Mouse (Mus musculus) limb, embryonic 14.5 days (tissue): ENCODE data around the gene Ralgapb. TPM values are rescaled to one million over a fixed set of nuclear protein-coding genes. Genes with fewer than 3 reads are reported as not detected.

Source experiments
- ATAC-seq: fragments of 200-750 bp; cut with Nextera tagmentation; 2 replicates; pipeline ENCODE4 v1.8.0; 2017; ENCODE audit warnings: low read depth, moderate number of reproducible peaks, moderate TSS enrichment; ENCODE audit not compliant: low FRiP score
- DNase-seq: peaks from one replicate; pipeline ENCODE4 v3.0.0-alpha.2; 2015; ENCODE audit warnings: low spot score
- H3K27ac ChIP-seq: fragments of 300-500 bp; sonication (generic); replicated peaks from 2 replicates; pipeline ENCODE4 v1.5.1; 2014; ENCODE audit warnings: low read depth, mild to moderate bottlenecking, low read length, moderate library complexity, mixed read lengths
- H3K27me3 ChIP-seq: fragments of 300-500 bp; sonication (generic); 2 replicates; pipeline ENCODE4 v1.6.1; 2014; ENCODE audit warnings: low read length, mixed read lengths; ENCODE audit not compliant: control insufficient read depth, insufficient read depth
- H3K36me3 ChIP-seq: fragments of 300-500 bp; sonication (generic); 2 replicates; pipeline ENCODE4 v1.6.1; 2014; ENCODE audit warnings: mild to moderate bottlenecking, low read length, moderate library complexity, mixed read lengths; ENCODE audit not compliant: control insufficient read depth, insufficient read depth
- H3K4me1 ChIP-seq: fragments of 300-500 bp; sonication (generic); 2 replicates; pipeline ENCODE4 v1.6.1; 2014; ENCODE audit warnings: antibody characterized with exemption, low read length, mixed read lengths; ENCODE audit not compliant: control insufficient read depth, insufficient read depth
- H3K4me2 ChIP-seq: fragments of 300-500 bp; sonication (generic); replicated peaks from 2 replicates; pipeline ENCODE4 v1.6.1; 2014; ENCODE audit warnings: low read depth, mild to moderate bottlenecking, low read length, moderate library complexity; ENCODE audit not compliant: severe bottlenecking
- H3K4me3 ChIP-seq: fragments of 300-500 bp; sonication (generic); replicated peaks from 2 replicates; pipeline ENCODE4 v1.5.1; 2014; ENCODE audit warnings: low read length
- H3K9ac ChIP-seq: fragments of 300-500 bp; sonication (generic); 2 replicates; pipeline ENCODE4 v1.6.1; 2014; ENCODE audit warnings: mild to moderate bottlenecking, low read depth, low read length, moderate library complexity; ENCODE audit not compliant: severe bottlenecking
- H3K9me3 ChIP-seq: fragments of 300-500 bp; sonication (generic); 2 replicates; pipeline ENCODE4 v1.6.1; 2016; ENCODE audit warnings: low read length; ENCODE audit not compliant: control insufficient read depth
- POLR2A ChIP-seq: fragments of 200-500 bp; IDR thresholded peaks from 2 replicates; pipeline ENCODE4 v1.8.0; 2012; ENCODE audit warnings: inconsistent platforms, mild to moderate bottlenecking, moderate library complexity, borderline replicate concordance; ENCODE audit not compliant: insufficient read depth, insufficient read length; ENCODE audit errors: extremely low read depth
- WGBS: fragments of 180-500 bp; shearing (Covaris S2); extraction: QIAGEN DNeasy Blood & Tissue Kit; methylation state at CpG from one replicate; pipeline ENCODE4 v1.1.7; 2014; 5-methylcytosine and 5-hydroxymethylcytosine counted together
- polyA plus RNA-seq, 2 experiments: library from polyadenylated mRNA; depleted of rRNA in 1 of 2; stranded (reverse) in 1 of 2; unstranded in 1 of 2; fragments of >200 nt; fragmentation: Nextera tagmentation in 1 of 2; extraction: Ambion mirVana in 1 of 2; gene quantifications; 2 replicates each; pipeline versions ENCODE4 v1.2.1 to v1.2.3; 2012 to 2014

The Ralgapb gene
- polyA plus RNA-seq, 2 experiments: 20.1 to 20.2 TPM

DNA sequence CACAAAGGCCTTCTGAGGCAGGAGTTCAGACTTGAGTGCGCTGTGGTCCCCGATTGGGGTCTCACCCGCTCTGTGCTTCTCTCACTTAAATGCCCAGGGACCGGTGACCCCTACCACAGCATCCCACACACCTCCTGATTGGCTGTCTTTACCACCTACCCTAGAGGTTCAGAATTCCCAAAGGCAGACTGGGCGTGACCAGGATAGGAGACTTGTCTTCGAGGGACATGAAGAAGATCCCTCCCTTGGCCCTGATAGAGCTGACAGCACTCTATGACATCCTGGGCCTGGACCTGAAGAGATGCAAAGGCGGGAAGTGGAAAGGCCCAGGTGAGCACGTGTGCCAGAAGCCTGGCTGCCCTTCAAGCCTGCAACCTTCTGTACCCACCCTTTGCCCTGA, 124.9 kb downstream of the Ralgapb start:
- TF ChIP-seq POLR2A: no peak
- H3K27ac ChIP-seq: no peak overlapping the region
- H3K36me3 ChIP-seq: no peaks in the 10 kb centered on the region
- no peaks in the 10 kb centered on the region for H3K27me3 ChIP-seq
- H3K4me3 ChIP-seq: no peak overlapping the region
- no peaks in the 10 kb centered on the region for H3K4me1 ChIP-seq
- H3K9ac ChIP-seq: no peak overlapping the region
- no peak overlapping the region for H3K4me2 ChIP-seq
- 77% methylated on average over 8 of the region's 8 CpGs for WGBS
- DNase-seq (no peak), ATAC-seq (no peak)
- no peaks in the 10 kb centered on the region for H3K9me3 ChIP-seq

DNA sequence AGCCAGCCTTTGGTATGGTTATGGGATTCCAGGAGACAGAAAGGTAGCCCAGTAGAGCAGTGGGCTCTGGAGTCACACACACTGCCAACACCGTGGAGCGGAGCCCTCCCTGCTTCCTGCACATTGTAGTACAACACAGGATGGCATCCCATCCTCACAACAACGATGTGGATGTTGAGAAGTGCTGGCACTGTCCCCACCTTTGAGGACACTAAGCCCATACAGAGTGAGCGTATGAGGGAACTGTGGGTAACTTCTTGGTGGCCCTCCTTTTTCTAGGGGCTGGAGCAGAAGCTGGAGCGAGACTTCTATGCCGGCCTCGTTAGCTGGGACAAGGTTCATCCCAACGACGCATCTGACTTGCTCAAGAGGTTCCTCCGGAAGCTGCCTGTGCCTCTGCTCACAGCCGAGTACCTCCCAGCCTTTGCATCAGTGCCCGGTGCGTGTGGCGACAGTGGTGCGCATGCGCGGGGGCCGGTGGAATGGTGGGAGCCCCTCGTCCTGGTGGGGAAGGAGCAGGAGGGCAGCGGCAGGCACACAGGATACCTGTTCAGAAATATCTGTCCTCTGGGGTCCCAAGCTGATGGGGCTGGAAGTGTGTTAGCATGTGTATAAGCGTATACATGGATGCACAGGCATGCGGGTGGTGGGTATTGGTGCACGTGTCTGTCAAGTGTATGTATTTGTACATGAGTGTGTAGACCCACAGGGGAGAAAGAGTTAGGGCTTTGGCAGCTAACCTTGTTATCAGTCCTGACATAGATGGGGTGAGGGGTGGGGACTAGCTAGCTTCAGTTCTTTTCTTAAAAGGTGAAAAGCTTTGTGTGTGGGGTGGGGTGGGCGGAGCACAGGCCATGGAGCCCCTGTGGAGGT, 130.0 kb downstream of the Ralgapb start:
- Histone ChIP-seq H3K27me3 (no peaks in the 10 kb centered on the region), H3K9ac (peak overlapping the region; percentile 25; the same call in 1 of the 2 replicates), H3K4me3 (no peak overlapping the region), H3K4me1 (no peaks in the 10 kb centered on the region), H3K9me3 (no peaks in the 10 kb centered on the region), H3K36me3 (no peaks in the 10 kb centered on the region), H3K4me2 (peak overlapping the region; percentile 35), H3K27ac (no peak overlapping the region)
- ATAC-seq (no peak), DNase-seq (no peak)
- 0 out of 2 replicates have a peak, but pooled peaks have one; percentile 13 for TF ChIP-seq POLR2A
- WGBS: 57% methylated on average over 24 of the region's 24 CpGs

DNA sequence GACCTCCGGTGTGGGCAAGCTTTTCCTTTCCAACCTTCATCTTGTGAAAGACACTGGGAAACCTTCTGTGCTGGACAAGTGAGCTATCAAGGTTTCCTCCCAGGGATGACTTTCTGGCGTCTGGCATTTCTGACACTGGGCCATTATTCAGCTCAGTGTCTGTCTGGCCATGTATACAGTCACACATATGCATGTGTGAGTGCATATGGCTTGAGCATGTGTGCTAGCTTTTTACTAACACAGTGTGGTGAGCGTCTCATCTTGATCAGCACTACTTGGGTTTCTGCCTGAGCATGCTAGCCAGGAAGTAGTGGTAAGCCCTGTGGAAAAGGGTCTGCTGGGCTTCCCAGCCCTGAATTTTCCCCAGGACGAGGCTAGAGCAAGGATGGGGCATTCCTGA, 131.6 kb downstream of the Ralgapb start:
- H3K9ac ChIP-seq: no peak overlapping the region
- no peak overlapping the region for H3K4me3 ChIP-seq
- no peak for TF ChIP-seq POLR2A
- H3K36me3 ChIP-seq: no peaks in the 10 kb centered on the region
- DNase-seq (no peak), ATAC-seq (no peak)
- H3K4me1 ChIP-seq: no peaks in the 10 kb centered on the region
- no peak overlapping the region for H3K27ac ChIP-seq
- WGBS: 55% methylated on average over 4 of the region's 4 CpGs
- no peak overlapping the region for H3K4me2 ChIP-seq
- no peaks in the 10 kb centered on the region for H3K27me3 ChIP-seq
- H3K9me3 ChIP-seq: no peaks in the 10 kb centered on the region

DNA sequence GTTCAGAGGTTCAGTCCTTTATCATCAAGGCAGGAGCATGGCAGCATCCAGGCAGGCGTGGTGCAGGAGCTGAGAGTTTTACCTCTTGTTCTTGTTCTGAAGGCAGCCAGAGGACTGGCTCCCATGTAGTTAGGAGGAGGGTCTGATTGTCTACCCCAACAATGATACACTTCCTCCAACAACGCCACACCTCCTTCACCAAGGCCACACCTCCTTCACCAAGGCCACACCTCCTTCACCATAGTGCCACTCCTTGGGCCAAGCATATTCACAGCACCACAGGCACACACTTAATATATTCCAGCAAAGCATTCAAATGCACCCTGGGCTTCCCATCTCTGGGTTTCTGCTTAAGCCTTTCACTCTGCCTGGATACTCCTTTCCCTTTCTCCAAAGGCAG, 135.6 kb downstream of the Ralgapb start:
- Histone ChIP-seq H3K27ac (no peak overlapping the region), H3K27me3 (no peaks in the 10 kb centered on the region; the same call in 1 of the 2 replicates), H3K9ac (no peak overlapping the region), H3K4me3 (no peak overlapping the region), H3K36me3 (no peaks in the 10 kb centered on the region), H3K4me2 (no peak overlapping the region), H3K9me3 (no peaks in the 10 kb centered on the region), H3K4me1 (no peaks in the 10 kb centered on the region)
- no peak for DNase-seq
- no peak for TF ChIP-seq POLR2A
- WGBS: 64% methylated on average over 2 of the region's 2 CpGs
- no peak for ATAC-seq

DNA sequence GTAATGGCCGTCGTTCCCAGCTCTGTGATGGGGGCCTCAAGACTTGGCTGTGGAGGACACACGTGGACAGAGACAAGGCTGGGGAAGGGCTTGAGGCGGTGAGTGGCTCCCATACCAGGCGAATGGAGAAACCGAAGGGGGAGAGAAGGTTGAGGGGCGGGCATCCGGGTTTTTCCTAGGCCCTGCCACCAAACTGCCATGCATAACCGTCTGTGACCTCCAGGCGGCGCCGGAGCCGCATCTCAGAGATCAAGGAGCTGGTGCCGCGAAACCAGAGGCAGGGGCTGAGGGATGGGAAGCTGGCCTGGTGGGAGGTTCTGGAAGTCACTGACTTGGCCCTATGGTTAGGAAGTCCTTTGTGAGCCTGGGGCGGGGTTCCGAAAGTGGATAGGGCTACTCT, 137.1 kb downstream of the Ralgapb start:
- WGBS: 5% methylated on average over 17 of the region's 17 CpGs
- DNase-seq (peak; percentile 69), ATAC-seq (peak; percentile 55; the same call in 1 of the 2 replicates)
- no peaks in the 10 kb centered on the region for H3K9me3 ChIP-seq
- H3K4me1 ChIP-seq: no peaks in the 10 kb centered on the region
- no peak for TF ChIP-seq POLR2A
- peaks cover 4% of the 10 kb centered on the region; the same call in 1 of the 2 replicates for H3K27me3 ChIP-seq
- H3K9ac ChIP-seq: peak overlapping the region; percentile 31; the same call in 1 of the 2 replicates
- no peak overlapping the region for H3K4me3 ChIP-seq
- 0 out of 2 replicates have a peak overlapping the region, but pooled peaks have one; percentile 14 for H3K4me2 ChIP-seq
- no peak overlapping the region for H3K27ac ChIP-seq
- H3K36me3 ChIP-seq: no peaks in the 10 kb centered on the region

Other genes starting within 250 kb of the Ralgapb start
- 19.2 and 28.5 TPM in 2 replicates for gene D630003M21Rik, start 180.6 kb upstream of the Ralgapb start, polyA plus RNA-seq (2012; rRNA removed)
- gene D630003M21Rik, start 180.6 kb upstream of the Ralgapb start, polyA plus RNA-seq (2014; fragmentation: Nextera tagmentation; extraction: Ambion mirVana): 12.7 and 15.5 TPM in 2 replicates
- gene Bpi, start 151.8 kb upstream of the Ralgapb start, polyA plus RNA-seq (2012; rRNA removed): 0.03 TPM in 2 replicates
- not detected in 2 replicates for gene Bpi, start 151.8 kb upstream of the Ralgapb start, polyA plus RNA-seq (2014; fragmentation: Nextera tagmentation; extraction: Ambion mirVana)
- 5.6 and 5.7 TPM in 2 replicates for gene Lbp, start 103.4 kb upstream of the Ralgapb start, polyA plus RNA-seq (2012; rRNA removed)
- gene Lbp, start 103.4 kb upstream of the Ralgapb start, polyA plus RNA-seq (2014; fragmentation: Nextera tagmentation; extraction: Ambion mirVana): 3.7 and 4.4 TPM in 2 replicates
- gene Snhg11, start 34.2 kb upstream of the Ralgapb start, polyA plus RNA-seq (2012; rRNA removed): 10.8 and 11.7 TPM in 2 replicates
- 2.8 and 3.5 TPM in 2 replicates for gene Snhg11, start 34.2 kb upstream of the Ralgapb start, polyA plus RNA-seq (2014; fragmentation: Nextera tagmentation; extraction: Ambion mirVana)
- gene Adig, start 92.8 kb downstream of the Ralgapb start, polyA plus RNA-seq (2012; rRNA removed): 0.26 and 0.97 TPM in 2 replicates
- gene Adig, start 92.8 kb downstream of the Ralgapb start, polyA plus RNA-seq (2014; fragmentation: Nextera tagmentation; extraction: Ambion mirVana): 1.1 and 1.7 TPM in 2 replicates
- 3.3 and 5.5 TPM in 2 replicates for gene Arhgap40, start 102.9 kb downstream of the Ralgapb start, polyA plus RNA-seq (2012; rRNA removed)
- gene Arhgap40, start 102.9 kb downstream of the Ralgapb start, polyA plus RNA-seq (2014; fragmentation: Nextera tagmentation; extraction: Ambion mirVana): 3.9 and 4.0 TPM in 2 replicates
- 0.21 and 0.36 TPM in 2 replicates for gene Slc32a1, start 200.9 kb downstream of the Ralgapb start, polyA plus RNA-seq (2012; rRNA removed)
- gene Slc32a1, start 200.9 kb downstream of the Ralgapb start, polyA plus RNA-seq (2014; fragmentation: Nextera tagmentation; extraction: Ambion mirVana): not detected in 2 replicates
- gene Actr5, start 215.0 kb downstream of the Ralgapb start, polyA plus RNA-seq (2012; rRNA removed): 13.5 and 14.5 TPM in 2 replicates
- 12.3 and 13.4 TPM in 2 replicates for gene Actr5, start 215.0 kb downstream of the Ralgapb start, polyA plus RNA-seq (2014; fragmentation: Nextera tagmentation; extraction: Ambion mirVana)